Mouse (Mus musculus): Measurements from ENCODE around the gene Popdc3.

GRCm38 (mm10) chr10:45356091-45356490 is 178.2 kb downstream of the Popdc3 start:
- TF ChIP-seq POLR2A (IDR thresholded peaks at IDR 0.05; ENCODE audit: borderline replicate concordance, low read depth, low read length), result no peak
- TF ChIP-seq CTCF (IDR thresholded peaks at IDR 0.05; ENCODE audit: low read depth, low read length), result no peak

Measured in bone marrow macrophage, adult 2 months (primary cell).